Mouse (Mus musculus): ENCODE results near the gene Ptf1a.

The Ptf1a gene

DNA sequence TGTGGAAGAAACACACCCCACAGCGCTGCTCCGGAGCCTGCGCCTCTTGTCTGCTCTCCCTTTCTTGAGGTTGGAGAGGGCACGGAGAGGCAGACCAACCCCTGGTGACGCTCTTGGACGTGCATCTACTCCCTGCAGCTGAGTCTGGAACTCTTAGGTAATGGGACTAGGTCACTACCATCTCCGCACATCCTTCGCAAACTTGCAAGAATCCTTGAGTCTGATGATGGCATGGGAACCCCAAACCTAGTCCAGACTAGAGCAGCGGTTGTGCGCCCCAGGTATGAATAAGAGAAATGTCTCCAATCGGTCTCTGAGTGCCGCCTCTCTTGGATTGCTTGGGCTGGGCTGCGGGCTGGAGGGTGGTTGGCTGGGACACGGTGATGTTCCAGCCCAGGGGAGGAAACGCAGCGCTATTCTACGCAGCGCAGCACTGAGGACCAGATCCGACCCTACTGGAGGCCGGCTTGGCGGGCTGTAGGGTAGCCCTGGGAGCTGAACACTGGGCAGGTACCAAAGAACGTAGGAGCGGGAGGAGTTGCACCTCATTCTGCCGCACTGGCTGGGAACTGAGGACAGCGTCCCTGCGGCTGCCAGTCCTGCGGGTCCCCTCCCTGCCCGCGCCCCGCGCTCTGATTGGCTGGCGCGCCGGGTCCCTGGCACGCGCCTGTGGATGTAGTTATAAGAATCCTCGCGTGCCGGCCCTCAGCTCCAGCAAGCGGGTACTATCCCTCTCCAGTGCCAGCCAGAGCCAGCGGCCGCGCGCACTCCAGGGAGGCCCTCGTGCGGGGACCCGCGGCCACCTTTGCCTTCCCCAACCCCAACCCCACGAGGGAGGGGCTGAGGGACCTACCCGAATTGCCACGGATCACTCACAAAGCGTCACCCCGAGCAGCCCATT lies at the start of gene Ptf1a:
Gene Ptf1a, plus strand, starts transcription at position 733 of the 901 bp plus-strand sequence.
- DNase-seq: no peak

GRCm38 (mm10) chr2:19405409-19405808 lies 40.1 kb upstream of the Ptf1a start:
- DNase-seq: no peak

DNA sequence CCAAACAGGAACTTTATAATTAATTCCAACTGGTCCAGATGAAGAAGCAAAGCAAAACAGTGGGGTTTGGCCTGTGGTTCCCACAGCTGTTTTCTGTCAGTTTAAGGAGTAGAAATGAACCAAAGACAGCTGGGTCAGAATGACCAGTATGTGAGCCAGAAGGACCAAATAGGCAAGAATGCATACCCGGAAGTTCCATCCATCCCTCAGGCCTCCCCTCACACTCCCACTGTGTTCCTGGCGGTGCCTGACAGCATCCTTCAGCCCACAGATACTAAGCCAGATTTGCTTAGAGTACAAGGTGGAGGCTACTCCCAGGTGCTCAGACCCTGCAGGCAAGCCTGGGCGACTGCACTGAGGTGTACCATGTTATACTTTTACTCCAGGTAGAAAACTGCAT lies 38.9 kb upstream of the Ptf1a start:
- DNase-seq: peak in 1 of 2 experiments; percentile 24

DNA sequence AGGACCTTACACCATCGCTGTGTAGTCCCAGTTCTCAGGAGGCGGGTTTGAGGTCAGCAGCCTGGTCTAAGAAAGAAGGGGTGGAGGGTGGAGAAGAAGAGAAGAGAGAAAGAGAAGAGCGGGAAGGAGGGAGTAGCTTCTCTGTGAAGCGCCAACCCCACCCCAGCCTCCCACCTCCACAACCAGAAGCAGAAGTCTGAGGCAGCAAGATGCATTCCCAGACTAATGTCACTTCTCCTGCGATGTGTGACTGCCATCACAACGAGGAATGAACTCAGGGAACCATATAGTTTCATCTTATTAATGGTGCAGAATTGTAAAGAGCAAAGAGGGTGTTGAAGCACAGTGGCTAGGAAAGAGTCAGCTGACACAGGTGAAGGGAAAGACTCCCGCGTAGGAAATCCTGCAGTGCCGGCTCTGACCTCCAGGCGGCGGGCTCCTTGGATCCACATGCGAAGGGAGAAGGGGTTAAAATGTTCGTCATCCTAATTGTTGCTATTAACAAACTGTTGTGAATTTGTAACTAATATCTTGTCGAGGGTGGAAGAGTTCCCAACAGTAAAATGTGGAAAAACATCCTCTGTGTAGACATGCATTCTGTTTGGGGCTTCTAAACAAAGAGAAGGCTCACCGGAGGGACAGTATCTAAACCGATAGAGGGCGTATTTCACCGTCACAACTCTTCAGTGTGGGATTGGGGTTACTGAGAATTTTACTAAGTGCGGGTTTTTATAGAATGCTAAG lies 31.1 kb upstream of the Ptf1a start:
- DNase-seq: peak; percentile 48 to 86

GRCm38 (mm10) chr2:19415063-19415521 lies 30.4 kb upstream of the Ptf1a start:
- peak; percentile 14 to 59 for DNase-seq

- DNase-seq: no peak
Measured at GRCm38 (mm10) chr2:19416066-19416465, 29.4 kb upstream of the Ptf1a start.

DNA sequence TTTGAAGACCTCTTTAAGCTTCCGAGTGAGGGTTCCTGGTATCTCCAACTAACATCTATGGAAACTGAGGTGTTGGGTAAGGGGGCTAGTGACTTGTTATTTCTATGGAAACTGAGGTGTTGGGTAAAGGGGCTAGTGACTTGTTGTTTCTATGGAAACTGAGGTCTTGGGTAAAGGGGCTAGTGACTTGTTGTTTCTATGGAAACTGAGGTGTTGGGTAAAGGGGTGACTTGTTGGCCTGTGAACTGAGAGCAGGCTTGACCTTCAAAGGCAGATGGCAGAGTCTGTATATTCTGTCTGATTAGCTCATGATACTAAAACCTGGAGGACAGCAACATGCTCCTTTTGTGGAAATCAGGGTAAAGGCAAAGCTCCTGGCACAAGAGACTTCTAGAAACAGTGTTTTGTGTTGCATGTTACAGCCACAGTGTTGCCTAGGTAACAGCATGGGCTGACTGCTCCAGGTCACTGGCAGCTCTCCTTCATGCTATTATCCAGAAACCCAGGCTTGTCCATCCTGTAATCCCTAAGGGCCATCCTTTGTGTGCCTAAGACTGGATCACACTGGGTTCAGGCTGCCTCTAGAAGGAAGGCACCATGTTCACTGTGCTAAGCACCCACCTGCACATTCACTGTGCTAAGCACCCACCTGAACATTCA lies 25.6 kb upstream of the Ptf1a start:
- DNase-seq: no peak

- no peak for DNase-seq
Measured at GRCm38 (mm10) chr2:19422226-19422625, 23.2 kb upstream of the Ptf1a start.

- no peak for DNase-seq
Measured at GRCm38 (mm10) chr2:19423086-19423485, 22.4 kb upstream of the Ptf1a start.

- DNase-seq: peak; percentile 51 to 87
Measured at GRCm38 (mm10) chr2:19429031-19429430, 16.4 kb upstream of the Ptf1a start.

DNA sequence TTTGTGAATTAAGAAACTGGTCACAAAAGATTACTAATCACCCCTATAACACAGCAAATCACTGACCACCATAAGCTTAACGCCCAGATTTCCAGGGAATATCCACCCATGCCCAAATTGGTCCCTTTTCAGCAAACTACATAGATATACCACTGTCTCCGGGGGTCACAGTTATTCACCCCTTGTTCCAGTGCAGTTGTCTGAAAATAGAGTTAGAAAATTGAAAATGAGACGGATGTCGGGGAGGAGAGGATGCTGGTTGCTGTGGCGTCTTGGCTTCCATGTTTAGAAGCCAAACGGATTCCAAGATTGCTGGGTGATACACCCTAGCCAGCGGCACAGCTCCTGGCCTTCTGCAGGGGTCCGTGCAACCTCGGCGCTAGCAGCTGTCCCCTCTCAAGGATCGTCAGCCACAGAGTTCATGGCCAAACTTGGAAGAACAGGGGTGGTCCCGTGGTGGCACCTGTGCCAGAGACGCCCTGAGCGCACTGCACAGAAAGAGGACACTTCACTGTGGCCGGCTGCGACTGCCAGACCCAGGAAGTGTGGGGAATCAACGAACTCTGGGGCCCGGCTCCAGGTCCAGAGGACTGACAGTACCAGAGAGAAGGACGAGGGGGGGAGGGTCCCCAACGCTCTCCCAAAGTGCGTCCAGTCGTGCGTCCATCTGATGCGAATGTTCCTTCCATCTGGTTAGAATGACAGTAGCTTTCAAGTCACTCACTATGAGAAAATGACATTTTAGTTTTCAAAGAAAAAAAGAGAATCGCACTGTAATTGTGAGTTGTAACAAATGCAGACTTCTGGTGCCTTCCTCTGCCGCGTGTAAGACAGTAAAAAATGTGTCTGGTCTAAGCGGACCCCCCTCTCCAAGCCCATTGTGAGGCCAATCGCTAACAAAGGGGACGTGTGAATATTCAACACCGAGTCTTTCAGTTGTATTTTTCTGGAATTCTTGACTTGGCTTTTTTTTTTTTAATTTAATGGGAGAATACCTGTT lies 15.5 kb upstream of the Ptf1a start:
- no peak for DNase-seq

DNA sequence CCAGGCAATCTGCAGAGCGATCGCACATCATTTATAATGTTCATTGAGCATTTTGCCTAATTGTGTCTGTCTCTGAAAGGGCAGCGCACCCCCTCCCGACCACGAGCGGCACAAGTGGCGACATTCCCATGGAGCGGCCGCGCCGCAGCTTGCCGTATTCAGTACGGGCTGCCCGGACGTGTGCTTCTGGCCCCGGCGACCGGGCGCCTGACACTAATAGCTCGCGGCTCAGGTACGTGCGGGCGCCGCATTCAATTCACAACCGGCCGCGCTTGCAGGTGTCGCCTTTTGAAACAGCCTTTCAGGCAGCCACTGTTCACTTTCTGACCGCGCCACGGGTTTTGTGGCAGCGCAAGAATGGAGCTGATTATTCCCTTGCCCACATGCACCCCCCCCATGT lies 14.7 kb upstream of the Ptf1a start:
- no peak for DNase-seq

- DNase-seq: peak in 1 of 2 experiments; percentile 21
Measured at GRCm38 (mm10) chr2:19431186-19431585, 14.3 kb upstream of the Ptf1a start.

- no peak for DNase-seq
Measured at GRCm38 (mm10) chr2:19431614-19432323, 13.7 kb upstream of the Ptf1a start.

- DNase-seq: no peak
Measured at GRCm38 (mm10) chr2:19444346-19444745, 1.1 kb upstream of the Ptf1a start.

DNA sequence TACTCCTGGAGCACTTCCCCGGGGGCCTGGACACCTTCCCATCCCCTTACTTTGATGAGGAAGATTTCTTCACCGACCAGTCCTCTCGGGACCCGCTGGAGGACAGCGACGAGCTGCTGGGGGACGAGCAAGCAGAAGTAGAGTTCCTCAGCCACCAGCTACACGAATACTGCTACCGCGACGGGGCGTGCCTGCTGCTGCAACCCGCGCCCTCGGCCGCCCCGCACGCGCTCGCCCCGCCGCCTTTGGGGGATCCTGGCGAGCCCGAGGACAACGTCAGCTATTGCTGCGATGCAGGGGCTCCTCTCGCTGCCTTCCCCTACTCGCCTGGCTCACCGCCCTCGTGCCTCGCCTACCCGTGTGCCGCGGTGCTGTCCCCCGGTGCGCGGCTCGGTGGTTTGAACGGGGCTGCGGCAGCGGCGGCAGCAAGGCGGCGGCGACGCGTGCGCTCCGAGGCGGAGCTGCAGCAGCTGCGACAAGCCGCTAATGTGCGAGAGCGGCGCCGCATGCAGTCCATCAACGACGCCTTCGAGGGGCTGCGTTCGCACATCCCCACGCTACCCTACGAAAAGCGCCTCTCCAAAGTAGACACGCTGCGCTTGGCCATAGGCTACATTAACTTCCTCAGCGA lies 523 bp downstream of the Ptf1a start:
- no peak for DNase-seq

GRCm38 (mm10) chr2:19446746-19447145 lies 1.3 kb downstream of the Ptf1a start:
- no peak for DNase-seq

DNA sequence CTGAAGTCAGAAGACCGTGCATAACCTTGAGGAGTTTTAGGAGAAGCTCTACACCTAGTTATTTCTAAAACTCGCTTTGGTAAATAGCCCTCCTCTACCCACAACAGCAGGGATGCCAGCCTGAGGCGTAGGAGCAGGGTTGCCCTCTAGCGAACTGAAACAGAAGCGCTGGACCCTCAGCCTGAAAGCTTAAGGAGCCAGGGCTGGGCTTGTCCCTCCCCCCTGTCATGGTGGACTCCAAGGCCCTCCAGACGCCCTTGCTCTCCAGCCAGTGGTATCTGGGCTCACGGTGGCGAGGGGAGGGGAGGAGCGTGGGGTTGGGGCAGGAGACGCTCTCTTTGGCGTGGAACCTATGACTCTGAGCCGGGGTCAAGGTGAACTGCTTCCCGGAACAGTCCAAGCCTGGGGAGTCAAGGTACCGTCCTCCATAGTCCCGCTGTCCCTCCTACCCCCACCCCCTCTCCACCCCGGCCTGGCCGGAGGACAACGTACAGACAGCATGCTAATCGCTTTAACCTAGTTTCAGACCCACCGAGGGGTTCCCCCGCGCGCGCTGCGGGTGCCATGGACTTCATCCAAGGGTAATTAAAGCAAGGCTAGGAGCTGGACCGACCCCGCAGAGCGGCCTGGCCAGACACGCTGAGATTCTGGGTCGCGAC lies 2.7 kb downstream of the Ptf1a start:
- DNase-seq: peak in 1 of 2 experiments; percentile 21

DNA sequence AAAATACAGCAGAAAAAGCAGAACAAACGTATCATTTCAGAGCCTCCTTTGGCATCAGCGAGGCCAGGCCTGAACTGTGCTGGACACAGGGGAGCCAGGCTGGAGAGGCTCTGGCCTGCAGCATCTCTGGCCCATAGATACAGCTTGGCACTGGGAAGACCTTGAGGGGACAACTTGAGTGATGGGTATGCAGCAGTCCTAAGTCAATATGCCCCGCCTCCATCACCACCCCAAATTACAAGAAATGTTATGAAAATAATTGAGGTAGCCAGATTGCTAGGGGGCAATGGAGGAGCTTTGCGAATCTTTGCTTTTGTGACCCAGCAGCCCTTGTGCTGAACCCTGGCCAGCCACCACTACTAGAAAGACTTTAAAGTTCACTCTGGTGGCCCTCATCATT lies 3.8 kb downstream of the Ptf1a start:
- no peak for DNase-seq

DNA sequence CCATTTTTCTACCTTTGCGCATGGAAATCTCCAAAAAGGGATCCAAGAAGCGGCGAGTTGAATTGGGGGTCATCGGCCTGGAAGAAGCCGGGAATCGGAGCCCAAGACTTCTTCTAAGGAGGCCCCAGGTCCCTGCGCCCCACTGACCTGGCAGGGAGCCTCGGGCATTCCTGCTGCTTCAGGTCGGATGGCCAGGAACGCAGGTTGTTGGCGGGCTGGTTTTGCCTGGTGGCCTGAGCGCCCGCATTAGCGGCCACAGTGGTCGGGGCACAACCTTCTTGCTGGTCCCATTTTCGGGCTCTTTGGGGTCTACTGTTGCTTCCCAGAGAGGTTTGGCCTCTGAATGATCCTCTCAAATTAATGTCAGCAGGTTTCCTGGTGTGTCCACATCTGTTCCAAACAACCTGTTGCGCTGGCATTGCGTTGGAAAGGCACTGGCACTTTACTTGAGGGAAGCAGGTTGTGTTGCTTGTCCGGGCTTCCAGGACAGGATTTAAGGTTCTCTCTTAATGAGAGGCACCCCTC lies 7.1 kb downstream of the Ptf1a start:
- no peak for DNase-seq

Data from kidney, postnatal 36 days (tissue).